Mouse (Mus musculus) lung, embryonic 14.5 days (tissue): ENCODE results near the gene Gna13. TPM values are rescaled to one million over a fixed set of nuclear protein-coding genes. Genes with fewer than 3 reads are reported as not detected.

ENCODE experiments used
- ATAC-seq: fragments of 200-750 bp; cut with Nextera tagmentation; 2 replicates; pipeline ENCODE4 v1.8.0; 2017; ENCODE audit warnings: mild to moderate bottlenecking, moderate TSS enrichment, moderate library complexity; ENCODE audit not compliant: insufficient read depth
- DNase-seq: peaks from one replicate; pipeline ENCODE4 v3.0.0-alpha.2; 2015
- H3K27ac ChIP-seq: fragments of 300-500 bp; sonication (generic); 2 replicates; pipeline ENCODE4 v1.5.1; 2014; ENCODE audit warnings: low read depth, mild to moderate bottlenecking, moderate library complexity
- H3K27me3 ChIP-seq: fragments of 300-500 bp; sonication (generic); 2 replicates; pipeline ENCODE4 v1.6.1; 2014; ENCODE audit warnings: low read length, control low read depth; ENCODE audit not compliant: insufficient read depth
- H3K36me3 ChIP-seq: fragments of 300-500 bp; sonication (generic); 2 replicates; pipeline ENCODE4 v1.6.1; 2014; ENCODE audit warnings: control low read depth; ENCODE audit not compliant: insufficient read depth
- H3K4me1 ChIP-seq: fragments of 300-500 bp; sonication (generic); 2 replicates; pipeline ENCODE4 v1.6.1; 2014; ENCODE audit warnings: antibody characterized with exemption, control low read depth; ENCODE audit not compliant: insufficient read depth
- H3K4me2 ChIP-seq: fragments of 300-500 bp; sonication (generic); 2 replicates; pipeline ENCODE4 v1.6.1; 2014; ENCODE audit warnings: mild to moderate bottlenecking
- H3K4me3 ChIP-seq: fragments of 300-500 bp; sonication (generic); 2 replicates; pipeline ENCODE4 v1.5.1; 2014; ENCODE audit warnings: low read depth, low read length
- H3K9ac ChIP-seq: fragments of 300-500 bp; sonication (generic); 2 replicates; pipeline ENCODE4 v1.6.1; 2014
- H3K9me3 ChIP-seq: fragments of 300-500 bp; sonication (generic); 2 replicates; pipeline ENCODE4 v1.6.1; 2016; ENCODE audit warnings: low read depth, low read length, control low read depth
- CTCF ChIP-seq: IDR thresholded peaks from 2 replicates; pipeline ENCODE4 v1.5.1; 2016; ENCODE audit warnings: antibody characterized with exemption, low read depth
- WGBS: fragments of 180-500 bp; shearing (Covaris S2); extraction: QIAGEN DNeasy Blood & Tissue Kit; methylation state at CpG from one replicate; pipeline ENCODE4 v1.1.7; 2014; 5-methylcytosine and 5-hydroxymethylcytosine counted together
- polyA plus RNA-seq: library from polyadenylated mRNA; unstranded; fragments of >200 nt; fragmentation: Nextera tagmentation; extraction: Ambion mirVana; gene quantifications from 2 replicates; pipeline ENCODE4 v1.2.1, GENCODE M21; 2014

Gna13 gene
- polyA plus RNA-seq, 1 experiment from 2014 or later = 33.8 TPM

- no peak for TF ChIP-seq CTCF
- peak overlapping the region; percentile 89 for H3K4me3 ChIP-seq
- peak; percentile 62 for ATAC-seq
- peak overlapping the region; percentile 75 for H3K4me2 ChIP-seq
- H3K9me3 ChIP-seq = no peaks in the 10 kb centered on the region
- H3K9ac ChIP-seq = peak overlapping the region; percentile 91
- no peak for DNase-seq
- 1% methylated on average over 53 of the region's 53 CpGs for WGBS
- peaks cover 7% of the 10 kb centered on the region for H3K4me1 ChIP-seq
- H3K36me3 ChIP-seq = peaks cover 27% of the 10 kb centered on the region
- peak overlapping the region; percentile 97 for H3K27ac ChIP-seq
- H3K27me3 ChIP-seq = no peaks in the 10 kb centered on the region
Measured at GRCm38 (mm10) chr11:109363191-109364133, 831 bp downstream of the Gna13 start.

DNA sequence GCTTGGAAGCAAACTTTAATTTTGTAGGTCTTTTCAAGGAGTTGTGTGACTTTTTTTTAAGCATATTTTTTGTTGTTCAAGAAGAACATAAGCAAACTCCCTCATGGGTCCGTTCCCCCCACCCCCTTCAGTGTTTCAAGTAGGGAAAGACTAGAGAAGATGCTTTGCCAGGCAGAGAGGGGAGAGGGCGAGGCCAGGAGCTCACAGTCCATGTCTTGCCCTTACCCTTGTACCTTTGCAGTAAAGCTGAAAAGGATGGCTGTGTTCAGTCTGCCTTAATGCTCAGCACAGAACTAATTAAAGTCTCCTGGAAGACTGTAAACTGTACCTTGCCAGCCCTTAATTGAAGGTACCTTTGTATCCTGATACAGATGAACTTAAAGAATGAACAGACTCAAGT lies 1.7 kb downstream of the Gna13 start:
- Histone ChIP-seq H3K27ac (no peak overlapping the region), H3K4me3 (peak overlapping the region; percentile 89), H3K9ac (peak overlapping the region; percentile 91), H3K36me3 (peaks cover 27% of the 10 kb centered on the region), H3K9me3 (no peaks in the 10 kb centered on the region), H3K4me2 (peak overlapping the region; percentile 75), H3K27me3 (no peaks in the 10 kb centered on the region), H3K4me1 (peaks cover 7% of the 10 kb centered on the region)
- WGBS = 51% methylated on average over 2 of the region's 2 CpGs
- ATAC-seq (no peak), DNase-seq (no peak)
- TF ChIP-seq CTCF = no peak

GRCm38 (mm10) chr11:109364881-109365280 lies 2.2 kb downstream of the Gna13 start:
- no peak overlapping the region for H3K27ac ChIP-seq
- H3K4me1 ChIP-seq = peaks cover 7% of the 10 kb centered on the region
- no peak for TF ChIP-seq CTCF
- peak overlapping the region; percentile 20; the same call in 1 of the 2 replicates for H3K9ac ChIP-seq
- H3K36me3 ChIP-seq = peaks cover 30% of the 10 kb centered on the region
- no peak for ATAC-seq
- no peaks in the 10 kb centered on the region for H3K9me3 ChIP-seq
- peak overlapping the region; percentile 89; the same call in 1 of the 2 replicates for H3K4me3 ChIP-seq
- DNase-seq = no peak
- H3K27me3 ChIP-seq = no peaks in the 10 kb centered on the region
- WGBS = 51% methylated on average over 10 of the region's 10 CpGs
- H3K4me2 ChIP-seq = peak overlapping the region; percentile 75

GRCm38 (mm10) chr11:109365818-109366217 lies 3.2 kb downstream of the Gna13 start:
- 88% methylated on average over 5 of the region's 5 CpGs for WGBS
- no peak for DNase-seq
- no peak overlapping the region for H3K9ac ChIP-seq
- no peak for TF ChIP-seq CTCF
- H3K27ac ChIP-seq = no peak overlapping the region
- ATAC-seq = no peak
- no peaks in the 10 kb centered on the region for H3K9me3 ChIP-seq
- H3K4me3 ChIP-seq = no peak overlapping the region
- peaks cover 33% of the 10 kb centered on the region for H3K36me3 ChIP-seq
- H3K4me1 ChIP-seq = peaks cover 7% of the 10 kb centered on the region
- H3K27me3 ChIP-seq = no peaks in the 10 kb centered on the region
- peak overlapping the region; percentile 75; the same call in 1 of the 2 replicates for H3K4me2 ChIP-seq

GRCm38 (mm10) chr11:109366802-109367579 lies 4.4 kb downstream of the Gna13 start:
- Histone ChIP-seq H3K27ac (no peak overlapping the region), H3K4me1 (peaks cover 7% of the 10 kb centered on the region), H3K9me3 (no peaks in the 10 kb centered on the region), H3K4me3 (no peak overlapping the region), H3K4me2 (no peak overlapping the region), H3K27me3 (no peaks in the 10 kb centered on the region), H3K36me3 (peaks cover 33% of the 10 kb centered on the region), H3K9ac (no peak overlapping the region)
- no peak for DNase-seq
- WGBS = 69% methylated on average over 15 of the region's 15 CpGs
- no peak for TF ChIP-seq CTCF
- no peak for ATAC-seq

DNA sequence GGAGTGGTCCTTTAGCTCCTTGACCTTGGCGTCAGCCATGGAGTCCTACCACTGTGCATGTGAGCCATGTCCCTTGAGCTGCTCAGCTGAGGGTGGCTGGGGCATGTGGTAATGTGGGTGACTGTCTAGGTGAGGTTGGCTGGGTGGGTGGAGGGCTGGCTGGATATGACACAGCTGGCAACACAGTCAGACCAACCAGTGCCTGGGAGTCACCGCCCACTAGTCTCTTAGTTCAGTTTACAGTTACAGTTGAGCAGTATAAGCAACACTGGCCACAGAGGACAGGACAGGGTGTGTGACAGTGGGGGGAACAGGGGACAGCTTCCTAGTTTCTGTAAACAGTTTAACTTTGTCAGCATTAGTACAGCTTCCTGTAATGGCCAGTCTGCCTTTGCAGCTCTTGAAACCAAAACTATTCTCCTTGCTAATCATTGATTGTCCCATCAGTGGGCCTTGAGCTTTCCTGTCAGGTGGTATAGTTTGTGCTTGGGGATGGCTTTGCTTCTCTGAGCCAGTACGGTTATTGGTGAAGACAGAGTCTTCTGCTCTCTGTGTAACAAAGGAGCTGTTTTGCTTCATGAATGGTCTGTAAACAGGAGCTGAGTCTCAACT lies 6.5 kb downstream of the Gna13 start:
- TF ChIP-seq CTCF = no peak
- WGBS = 68% methylated on average over 3 of the region's 3 CpGs
- Histone ChIP-seq H3K27ac (no peak overlapping the region; the same call in 1 of the 2 replicates), H3K36me3 (peaks cover 34% of the 10 kb centered on the region), H3K27me3 (no peaks in the 10 kb centered on the region), H3K4me3 (no peak overlapping the region), H3K4me2 (no peak overlapping the region), H3K9me3 (no peaks in the 10 kb centered on the region), H3K9ac (no peak overlapping the region), H3K4me1 (peaks cover 7% of the 10 kb centered on the region)
- peak; percentile 51 for DNase-seq
- ATAC-seq = peak; percentile 81
